Mouse (Mus musculus) lung, postnatal 0 days (tissue): ENCODE measurements around the gene Tfr2.

ENCODE experiments used
- CTCF ChIP-seq: IDR thresholded peaks from 2 replicates; pipeline ENCODE4 v1.5.1; 2016; ENCODE audit warnings: antibody characterized with exemption, mild to moderate bottlenecking
- EP300 ChIP-seq: IDR thresholded peaks from 2 replicates; pipeline ENCODE4 v1.6.1; 2016; ENCODE audit warnings: antibody characterized with exemption, mild to moderate bottlenecking, control low read depth

- TF ChIP-seq CTCF: no peak
- no peak for TF ChIP-seq EP300
Measured at GRCm38 (mm10) chr5:137569665-137570064, at the start of gene Tfr2.
